Mouse (Mus musculus) ES-E14 (cell line): ENCODE results near the gene Tcf12. TPM values are rescaled to one million over a fixed set of nuclear protein-coding genes. Genes with fewer than 3 reads are reported as not detected.

ENCODE experiments used
- DNase-seq: peaks from one replicate; pipeline ENCODE4 v3.0.0-alpha.2; 2013; ENCODE audit warnings: low read depth, low spot score
- H3K27ac ChIP-seq: 2 replicates; pipeline ENCODE4 v1.5.1; 2012; ENCODE audit warnings: low read depth, mild to moderate bottlenecking, low read length, moderate library complexity, mixed read lengths; ENCODE audit not compliant: poor library complexity, insufficient read depth, severe bottlenecking
- H3K36me3 ChIP-seq: 2 replicates; pipeline ENCODE4 v1.6.1; 2012; ENCODE audit warnings: mild to moderate bottlenecking, low read length, moderate library complexity, mixed read lengths; ENCODE audit not compliant: control insufficient read depth, poor library complexity, insufficient read depth, severe bottlenecking
- H3K4me1 ChIP-seq, 2 experiments: fragments of 150-350 bp in 1 of 2; sonication (generic) in 1 of 2; 2 replicates each; pipeline ENCODE4 v1.6.1; 2012; ENCODE audit warnings: low read length in 2 of 2, mild to moderate bottlenecking in 1 of 2, mixed read lengths in 1 of 2; ENCODE audit not compliant: control insufficient read depth in 2 of 2, insufficient read depth in 2 of 2, poor library complexity in 1 of 2
- H3K4me3 ChIP-seq, 2 experiments: fragments of 150-350 bp in 1 of 2; sonication (generic) in 1 of 2; 2 replicates each; pipeline ENCODE4 v1.5.1; 2012; ENCODE audit warnings: low read length in 2 of 2, low read depth in 1 of 2, mild to moderate bottlenecking in 1 of 2, mixed read lengths in 1 of 2; ENCODE audit not compliant: insufficient read depth in 1 of 2, poor library complexity in 1 of 2, severe bottlenecking in 1 of 2
- H3K9ac ChIP-seq: 2 replicates; pipeline ENCODE4 v1.6.1; 2012; ENCODE audit warnings: low read depth, mild to moderate bottlenecking, low read length, mixed read lengths; ENCODE audit not compliant: poor library complexity, insufficient read depth, severe bottlenecking
- H3K9me3 ChIP-seq: fragments of 150-350 bp; sonication (generic); 2 replicates; pipeline ENCODE4 v1.6.1; 2012; ENCODE audit warnings: low read depth, mild to moderate bottlenecking, low read length; ENCODE audit not compliant: control insufficient read depth, insufficient read depth
- CHD2 ChIP-seq: IDR thresholded peaks from 2 replicates; pipeline ENCODE4 v1.6.1; 2014; ENCODE audit warnings: mild to moderate bottlenecking, low read depth, low read length, inconsistent platforms
- HCFC1 ChIP-seq: IDR thresholded peaks from 2 replicates; pipeline ENCODE4 v1.6.1; 2012; ENCODE audit warnings: low read length, inconsistent platforms, borderline replicate concordance; ENCODE audit not compliant: insufficient read depth
- MAFK ChIP-seq: IDR thresholded peaks from 2 replicates; pipeline ENCODE4 v1.6.1; 2014; ENCODE audit warnings: mild to moderate bottlenecking, low read depth, low read length, inconsistent platforms; ENCODE audit not compliant: insufficient read depth
- ZC3H11A ChIP-seq: IDR thresholded peaks from 2 replicates; pipeline ENCODE4 v1.6.1; 2012; ENCODE audit warnings: low read depth, mild to moderate bottlenecking, inconsistent platforms, low read length, borderline replicate concordance
- ZNF384 ChIP-seq: IDR thresholded peaks from 2 replicates; pipeline ENCODE4 v1.6.1; 2012; ENCODE audit warnings: low read depth, low read length, inconsistent platforms
- in situ Hi-C, 2 experiments: fragments of 600-800 bp; cut with MboI; formaldehyde crosslinking; loops; one replicate each; pipeline ENCODE4 v1.15.1; 2025; ENCODE audit warnings: low sequenced_read_pairs in 2 of 2, inconsistent platforms in 1 of 2; ENCODE audit not compliant: unreplicated experiment in 2 of 2
- total RNA-seq: library from RNA; depleted of rRNA; stranded (reverse); fragments of 300-350 nt; gene quantifications from 2 replicates; pipeline ENCODE4 v1.2.3, GENCODE M21; 2012

Gene Tcf12
- total RNA-seq, 1 experiment, result 17.3 TPM

DNA sequence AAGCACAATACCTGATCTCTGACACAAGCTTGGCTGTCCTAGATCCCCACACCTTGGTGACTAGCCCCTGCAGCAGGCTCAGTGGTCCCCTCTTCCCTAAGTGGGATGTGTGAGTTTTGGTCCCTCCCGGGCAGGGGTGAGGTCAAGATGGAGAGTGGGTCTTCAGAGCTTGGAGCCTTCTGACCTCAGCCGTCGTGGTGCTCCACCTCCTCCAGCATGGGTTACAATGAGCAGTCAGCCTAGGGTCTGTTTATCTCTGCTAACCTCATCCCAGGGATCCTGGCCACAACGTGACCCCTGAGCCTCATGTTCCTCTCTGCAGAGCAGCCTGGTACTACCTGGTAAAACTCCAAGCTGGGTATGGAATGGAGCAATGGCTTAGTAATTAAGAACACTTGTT lies 303.9 kb downstream of the Tcf12 start:
- DNase-seq, result no peak
- Histone ChIP-seq H3K27ac (no peak overlapping the region), H3K9me3 (no peaks in the 10 kb centered on the region), H3K9ac (no peak overlapping the region), H3K36me3 (no peaks in the 10 kb centered on the region), H3K4me3 (no peak overlapping the region), H3K4me1 (peaks cover 0 to 5% of the 10 kb centered on the region in 2 experiments; a peak in 1 of 4 replicates)
- in situ Hi-C loops, result loop anchor here (5.0 to 10.0 kb wide), 2 partner anchors 160 to 163 kb away; no protein-coding TSS in a partner anchor
- no peak for TF ChIP-seq ZNF384
- TF ChIP-seq HCFC1, result no peak
- TF ChIP-seq CHD2, result no peak
- no peak for TF ChIP-seq MAFK
- TF ChIP-seq ZC3H11A, result no peak

DNA sequence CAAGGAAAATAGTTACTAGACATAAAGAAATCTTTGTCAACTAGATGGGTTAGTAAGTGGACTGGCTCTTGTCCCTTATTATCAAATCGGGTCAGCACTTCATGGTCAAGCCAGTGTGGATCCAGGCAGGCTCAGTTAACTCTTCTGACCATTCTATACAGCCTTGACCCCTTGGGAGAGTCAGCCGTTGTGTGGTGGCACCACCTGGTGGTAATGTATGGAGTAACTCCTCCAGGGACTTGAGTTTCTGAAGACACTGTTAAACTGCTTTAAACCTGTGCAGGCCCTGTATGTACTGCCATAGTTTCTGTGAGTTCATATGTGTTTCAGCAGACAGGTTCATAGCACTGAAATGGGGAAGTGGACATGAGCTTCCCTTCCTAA lies 305.3 kb downstream of the Tcf12 start:
- TF ChIP-seq ZNF384 (no peak), CHD2 (no peak), HCFC1 (no peak), ZC3H11A (peak; percentile 82; the same call in 1 of the 2 replicates)

DNA sequence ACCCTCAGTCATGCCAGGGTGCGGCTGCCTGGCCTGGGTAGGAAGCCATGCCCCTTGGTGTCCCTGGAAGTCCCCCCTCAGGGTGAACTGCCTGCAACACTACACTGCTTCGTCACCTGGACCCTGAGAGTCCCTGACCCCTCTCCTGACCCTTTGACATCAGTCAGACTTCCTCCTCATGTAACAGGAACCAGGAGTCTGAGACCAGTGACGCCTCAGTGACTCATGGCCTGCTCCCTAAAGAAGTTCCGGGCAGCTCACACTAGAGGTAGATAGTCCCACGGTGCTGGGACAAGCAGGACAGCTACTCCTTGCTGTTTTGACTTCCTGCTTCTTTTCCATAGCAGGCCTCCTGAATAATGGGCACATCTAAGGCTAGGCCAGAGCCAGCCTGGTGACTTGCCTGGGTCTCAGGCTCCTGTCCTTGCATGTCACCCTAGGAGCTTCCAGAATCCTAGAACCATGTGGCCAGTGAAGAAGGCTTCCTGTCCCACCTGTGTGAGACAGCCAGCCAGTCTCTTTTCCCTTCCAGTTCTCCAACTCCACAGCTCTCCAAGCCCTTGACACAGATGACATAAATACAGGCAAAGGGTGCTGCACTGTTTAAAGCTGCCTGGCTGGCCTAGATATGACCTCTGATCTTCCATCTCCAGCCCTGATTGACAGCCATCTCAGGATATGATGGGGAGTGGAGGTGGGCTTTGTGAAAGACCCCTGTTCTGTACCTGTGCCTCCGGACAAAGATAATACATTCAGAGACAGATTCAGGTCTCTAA lies 305.8 kb downstream of the Tcf12 start:
- no peak for DNase-seq
- Histone ChIP-seq H3K4me1 (peaks cover 0 to 3% of the 10 kb centered on the region in 2 experiments; a peak in 1 of 4 replicates), H3K4me3 (no peak overlapping the region), H3K27ac (no peak overlapping the region), H3K9me3 (no peaks in the 10 kb centered on the region), H3K9ac (no peak overlapping the region), H3K36me3 (no peaks in the 10 kb centered on the region)
- in situ Hi-C loops, result loop anchor here (5.0 to 10.0 kb wide), 2 partner anchors 159 to 161 kb away; no protein-coding TSS in a partner anchor
- TF ChIP-seq ZNF384 (no peak), CHD2 (no peak), HCFC1 (no peak), MAFK (no peak), ZC3H11A (no peak)

More for the DNA sequence above, 305.3 kb downstream of the Tcf12 start:
- Histone ChIP-seq H3K9me3 (no peaks in the 10 kb centered on the region), H3K27ac (no peak overlapping the region), H3K9ac (no peak overlapping the region), H3K4me1 (peaks cover 0 to 5% of the 10 kb centered on the region in 2 experiments; a peak in 1 of 4 replicates), H3K4me3 (no peak overlapping the region), H3K36me3 (no peaks in the 10 kb centered on the region)
- in situ Hi-C loops, result loop anchor here (5.0 to 10.0 kb wide), 2 partner anchors 159 to 162 kb away; no protein-coding TSS in a partner anchor
- peak; percentile 59 for DNase-seq

DNA sequence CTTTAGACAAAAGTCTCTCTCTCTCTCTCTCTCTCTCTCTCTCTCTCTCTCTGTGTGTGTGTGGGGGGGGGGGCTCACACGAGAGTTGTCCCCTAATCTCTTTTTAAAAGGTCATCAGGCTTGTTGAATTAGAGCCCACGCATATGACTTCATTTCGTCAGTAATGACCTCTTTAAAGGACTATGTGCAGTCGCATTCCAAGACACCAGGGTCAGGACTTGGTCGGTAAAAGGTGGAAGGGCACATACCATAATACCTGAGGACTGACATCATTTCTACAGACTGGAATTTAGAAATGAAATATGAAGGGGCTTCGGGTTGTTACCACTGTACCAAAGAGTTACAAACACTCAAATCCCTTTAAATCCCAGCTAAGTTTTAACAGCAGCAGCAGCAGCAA lies 307.6 kb downstream of the Tcf12 start:
- in situ Hi-C loops, result loop anchor here in 1 of 2 experiments (10.0 kb wide), 1 partner anchor 159 kb away; no protein-coding TSS in a partner anchor
- no peak overlapping the region for H3K9ac ChIP-seq
- H3K27ac ChIP-seq, result no peak overlapping the region
- peaks cover 0 to 3% of the 10 kb centered on the region in 2 experiments; a peak in 1 of 4 replicates for H3K4me1 ChIP-seq
- no peak overlapping the region for H3K4me3 ChIP-seq
- TF ChIP-seq HCFC1 (no peak), CHD2 (no peak), ZNF384 (no peak), ZC3H11A (no peak), MAFK (no peak)
- no peaks in the 10 kb centered on the region for H3K9me3 ChIP-seq
- no peak for DNase-seq
- H3K36me3 ChIP-seq, result no peaks in the 10 kb centered on the region
